Mouse (Mus musculus) CH12F3 (cell line): ENCODE data around the gene Tapbp.
"Not testable (repeated sequence)": the region's sequence is repeated elsewhere in the genome, so short reads cannot be mapped to it uniquely, and the experiment has no call there.

Experiments
- in situ Hi-C: fragments of 300-500 bp; cut with MboI; formaldehyde crosslinking; loops from 2 replicates; pipeline ENCODE4 v1.14.3; 2020; ENCODE audit warnings: low sequenced_read_pairs

Gene Tapbp

GRCm38 (mm10) chr17:33941381-33941780, 25.7 kb downstream of the Tapbp start:
- in situ Hi-C loops, result no loop called here

- in situ Hi-C loops, result no loop called here
These were observed 27.8 kb downstream of the Tapbp start for GRCm38 (mm10) chr17:33943454-33943853.

GRCm38 (mm10) chr17:33947430-33948089, 31.9 kb downstream of the Tapbp start:
- in situ Hi-C loops, result no loop called here

GRCm38 (mm10) chr17:33948090-33948904, 32.6 kb downstream of the Tapbp start:
- in situ Hi-C loops, result no loop called here

GRCm38 (mm10) chr17:33948905-33949537, 33.3 kb downstream of the Tapbp start:
- in situ Hi-C loops, result no loop called here

GRCm38 (mm10) chr17:33950131-33950625, 34.5 kb downstream of the Tapbp start:
- in situ Hi-C loops, result no loop called here

- in situ Hi-C loops, result no loop called here
These were observed 35.6 kb downstream of the Tapbp start, which contains the start of gene B3galt4 for GRCm38 (mm10) chr17:33951021-33951946. Gene B3galt4 (minus strand): TSS chr17:33951488.

- in situ Hi-C loops, result not testable (repeated sequence)
These were observed 36.3 kb downstream of the Tapbp start for GRCm38 (mm10) chr17:33952015-33952414.

GRCm38 (mm10) chr17:33952879-33953278, 37.2 kb downstream of the Tapbp start:
- in situ Hi-C loops, result no loop called here

GRCm38 (mm10) chr17:33953310-33953709, 37.6 kb downstream of the Tapbp start:
- in situ Hi-C loops, result no loop called here

- in situ Hi-C loops, result no loop called here
These were observed 38.4 kb downstream of the Tapbp start for GRCm38 (mm10) chr17:33953961-33954565.

- in situ Hi-C loops, result no loop called here
These were observed 39.2 kb downstream of the Tapbp start for GRCm38 (mm10) chr17:33954646-33955554.

- in situ Hi-C loops, result no loop called here
These were observed 40.0 kb downstream of the Tapbp start, which contains the start of the genes Vps52 and Rps18 for GRCm38 (mm10) chr17:33955555-33956214. Gene Vps52 (plus strand): TSS chr17:33955812. Gene Rps18 (minus strand): TSS chr17:33956001.

GRCm38 (mm10) chr17:33956336-33956735, 40.6 kb downstream of the Tapbp start:
- in situ Hi-C loops, result no loop called here

- in situ Hi-C loops, result no loop called here
These were observed 41.8 kb downstream of the Tapbp start for GRCm38 (mm10) chr17:33957493-33957892.

GRCm38 (mm10) chr17:33958451-33958850, 42.8 kb downstream of the Tapbp start:
- in situ Hi-C loops, result no loop called here

GRCm38 (mm10) chr17:33959135-33959534, 43.4 kb downstream of the Tapbp start:
- in situ Hi-C loops, result no loop called here

GRCm38 (mm10) chr17:33959948-33960347, 44.2 kb downstream of the Tapbp start:
- in situ Hi-C loops, result no loop called here
